Mouse (Mus musculus) liver, embryonic 16.5 days (tissue): ENCODE measurements around the gene Synpo2l. TPM values are rescaled to one million over a fixed set of nuclear protein-coding genes. Genes with fewer than 3 reads are reported as not detected.

Experiments used
- ATAC-seq: fragments of 200-750 bp; cut with Nextera tagmentation; 2 replicates; pipeline ENCODE4 v1.8.0; 2017; ENCODE audit warnings: low read depth, mild to moderate bottlenecking, moderate number of reproducible peaks, moderate library complexity
- H3K27ac ChIP-seq: fragments of 300-500 bp; sonication (generic); 2 replicates; pipeline ENCODE4 v1.5.1; 2014; ENCODE audit warnings: mild to moderate bottlenecking, low read length
- H3K27me3 ChIP-seq: fragments of 300-500 bp; sonication (generic); 2 replicates; pipeline ENCODE4 v1.6.1; 2014; ENCODE audit warnings: low read depth, low read length, mixed read lengths; ENCODE audit not compliant: control insufficient read depth, insufficient read depth
- H3K36me3 ChIP-seq: fragments of 300-500 bp; sonication (generic); 2 replicates; pipeline ENCODE4 v1.6.1; 2014; ENCODE audit warnings: mild to moderate bottlenecking; ENCODE audit not compliant: control insufficient read depth, insufficient read depth
- H3K4me1 ChIP-seq: fragments of 300-500 bp; sonication (generic); 2 replicates; pipeline ENCODE4 v1.6.1; 2014; ENCODE audit warnings: low read depth, low read length, mixed read lengths; ENCODE audit not compliant: control insufficient read depth
- H3K4me2 ChIP-seq: fragments of 300-500 bp; sonication (generic); 2 replicates; pipeline ENCODE4 v1.6.1; 2014; ENCODE audit warnings: low read depth, low read length, mixed read lengths
- H3K4me3 ChIP-seq: fragments of 300-500 bp; sonication (generic); 2 replicates; pipeline ENCODE4 v1.5.1; 2014; ENCODE audit warnings: low read depth, mild to moderate bottlenecking, low read length
- H3K9ac ChIP-seq: fragments of 300-500 bp; sonication (generic); 2 replicates; pipeline ENCODE4 v1.6.1; 2014; ENCODE audit warnings: low read depth, low read length
- H3K9me3 ChIP-seq: fragments of 300-500 bp; sonication (generic); replicated peaks from 2 replicates; pipeline ENCODE4 v1.6.1; 2016; ENCODE audit warnings: low read length; ENCODE audit not compliant: control insufficient read depth
- WGBS: fragments of 180-500 bp; shearing (Covaris S2); extraction: QIAGEN DNeasy Blood & Tissue Kit; methylation state at CpG from one replicate; pipeline ENCODE4 v1.1.7; 2014; ENCODE audit not compliant: insufficient replicate concordance; 5-methylcytosine and 5-hydroxymethylcytosine counted together
- polyA plus RNA-seq: library from polyadenylated mRNA; unstranded; fragments of >200 nt; fragmentation: Nextera tagmentation; extraction: Ambion mirVana; gene quantifications from 2 replicates; pipeline ENCODE4 v1.2.1, GENCODE M21; 2015

The Synpo2l gene
- polyA plus RNA-seq, 1 experiment from 2014 or later, result 1.1 TPM

DNA sequence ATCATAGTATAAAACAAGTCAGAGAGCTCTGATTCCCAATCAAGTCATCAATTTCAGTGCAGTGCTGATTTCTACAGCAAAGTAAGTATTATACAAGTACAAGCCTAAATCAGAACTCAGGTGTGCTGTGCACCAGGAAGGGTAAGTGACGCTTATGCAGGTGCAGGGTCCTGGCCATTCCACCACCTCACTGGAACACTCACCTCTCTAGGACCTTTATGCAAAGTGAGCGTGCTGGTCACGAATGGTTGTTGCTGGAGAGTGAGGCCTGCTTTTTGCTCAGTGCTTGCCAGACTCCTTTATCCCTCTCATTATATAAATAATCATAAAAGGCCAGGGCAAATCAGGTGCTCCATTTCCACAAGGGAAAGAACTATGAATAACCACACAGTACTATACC is 32.2 kb upstream of the Synpo2l start:
- Histone ChIP-seq H3K9me3 (no peaks in the 10 kb centered on the region), H3K27ac (no peak overlapping the region), H3K9ac (no peak overlapping the region), H3K36me3 (no peaks in the 10 kb centered on the region), H3K4me3 (no peak overlapping the region), H3K27me3 (no peaks in the 10 kb centered on the region), H3K4me2 (no peak overlapping the region), H3K4me1 (peaks cover 50% of the 10 kb centered on the region)
- ATAC-seq, result no peak
- WGBS, result 81% methylated on average over 3 of the region's 3 CpGs

DNA sequence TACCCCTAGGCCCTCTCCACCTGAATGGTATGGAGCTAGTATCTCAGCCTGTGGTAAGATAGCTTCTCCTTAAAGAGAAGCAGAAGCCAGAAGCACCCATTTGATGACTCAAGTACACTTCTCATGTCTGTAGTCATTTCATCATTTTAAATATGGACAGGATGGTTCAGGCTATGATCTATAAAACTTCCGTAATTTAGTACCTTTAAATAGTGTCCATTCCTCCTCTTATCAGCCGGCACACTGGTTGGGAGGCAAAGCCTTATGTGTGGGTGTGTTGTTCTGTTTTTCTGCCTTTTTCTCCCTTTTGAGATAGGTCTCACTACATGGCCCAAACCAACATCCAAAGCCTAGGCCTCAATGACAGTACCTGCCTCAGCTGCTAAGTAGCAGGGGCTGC is 30.4 kb upstream of the Synpo2l start:
- H3K9ac ChIP-seq, result no peak overlapping the region
- 36% methylated on average over 2 of the region's 2 CpGs for WGBS
- no peaks in the 10 kb centered on the region for H3K27me3 ChIP-seq
- H3K36me3 ChIP-seq, result peaks cover 3% of the 10 kb centered on the region
- no peak overlapping the region for H3K4me3 ChIP-seq
- 0 out of 2 replicates have a peak overlapping the region, but pooled peaks have one; percentile 8 for H3K27ac ChIP-seq
- no peak overlapping the region for H3K4me2 ChIP-seq
- ATAC-seq, result no peak
- peaks cover 51% of the 10 kb centered on the region for H3K4me1 ChIP-seq
- H3K9me3 ChIP-seq, result no peaks in the 10 kb centered on the region

DNA sequence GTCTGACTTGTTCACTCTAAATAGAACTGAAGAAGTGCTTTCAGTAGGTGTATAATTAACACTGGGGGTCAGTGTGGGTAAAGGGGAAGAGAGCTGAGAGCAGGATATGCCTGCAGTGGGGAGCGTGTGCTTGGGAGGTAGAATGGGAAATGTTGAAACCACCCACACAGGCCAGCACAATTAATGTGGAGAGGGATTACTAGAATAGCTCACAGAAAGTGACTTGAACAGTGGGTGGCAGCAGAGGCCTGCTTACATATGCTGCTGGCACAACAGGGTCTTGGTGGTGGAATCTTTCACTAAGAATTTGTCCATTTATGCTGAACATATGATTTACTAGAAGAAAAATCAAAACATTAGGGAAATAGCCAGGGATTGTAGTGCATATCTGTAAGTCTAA is 28.8 kb upstream of the Synpo2l start:
- Histone ChIP-seq H3K4me3 (peak overlapping the region; percentile 4; the same call in 1 of the 2 replicates), H3K9me3 (no peaks in the 10 kb centered on the region), H3K4me1 (peaks cover 49% of the 10 kb centered on the region), H3K4me2 (peak overlapping the region; percentile 87), H3K9ac (no peak overlapping the region), H3K27ac (0 out of 2 replicates have a peak overlapping the region, but pooled peaks have one; percentile 7), H3K36me3 (peaks cover 15% of the 10 kb centered on the region), H3K27me3 (no peaks in the 10 kb centered on the region)
- 45% methylated on average over 1 of the region's 1 CpGs for WGBS
- no peak for ATAC-seq

DNA sequence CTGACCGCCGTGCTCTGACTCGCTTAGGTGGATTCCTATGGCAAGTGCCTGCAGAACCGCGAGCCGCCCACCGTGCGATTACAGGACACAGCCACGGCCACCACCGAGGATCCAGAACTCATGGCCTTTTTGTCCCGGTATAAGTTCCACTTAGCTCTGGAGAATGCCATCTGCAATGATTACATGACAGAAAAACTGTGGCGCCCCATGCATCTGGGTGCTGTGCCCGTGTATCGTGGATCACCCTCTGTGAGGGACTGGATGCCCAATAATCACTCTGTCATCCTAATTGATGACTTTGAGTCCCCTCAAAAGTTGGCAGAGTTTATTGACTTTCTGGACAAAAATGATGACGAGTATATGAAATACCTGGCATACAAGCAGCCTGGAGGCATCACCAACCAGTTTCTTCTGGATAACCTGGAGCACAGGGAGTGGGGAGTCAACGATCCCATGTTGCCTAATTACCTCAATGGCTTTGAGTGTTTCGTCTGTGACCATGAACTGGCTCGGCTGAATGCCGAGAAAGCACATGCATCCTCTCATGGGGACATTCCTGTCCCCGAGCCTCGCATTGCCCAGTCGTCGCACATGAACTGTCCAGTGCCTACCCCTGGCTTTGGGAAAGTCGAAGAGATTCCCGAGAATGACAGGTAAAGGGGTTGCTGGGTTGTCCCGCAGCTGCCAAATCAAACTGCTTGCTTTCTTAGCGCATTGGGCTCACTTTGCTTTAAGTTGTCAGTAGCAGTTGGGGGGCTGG is 27.8 kb upstream of the Synpo2l start:
- Histone ChIP-seq H3K4me1 (peaks cover 40% of the 10 kb centered on the region), H3K9me3 (no peaks in the 10 kb centered on the region), H3K36me3 (peaks cover 24% of the 10 kb centered on the region)

DNA sequence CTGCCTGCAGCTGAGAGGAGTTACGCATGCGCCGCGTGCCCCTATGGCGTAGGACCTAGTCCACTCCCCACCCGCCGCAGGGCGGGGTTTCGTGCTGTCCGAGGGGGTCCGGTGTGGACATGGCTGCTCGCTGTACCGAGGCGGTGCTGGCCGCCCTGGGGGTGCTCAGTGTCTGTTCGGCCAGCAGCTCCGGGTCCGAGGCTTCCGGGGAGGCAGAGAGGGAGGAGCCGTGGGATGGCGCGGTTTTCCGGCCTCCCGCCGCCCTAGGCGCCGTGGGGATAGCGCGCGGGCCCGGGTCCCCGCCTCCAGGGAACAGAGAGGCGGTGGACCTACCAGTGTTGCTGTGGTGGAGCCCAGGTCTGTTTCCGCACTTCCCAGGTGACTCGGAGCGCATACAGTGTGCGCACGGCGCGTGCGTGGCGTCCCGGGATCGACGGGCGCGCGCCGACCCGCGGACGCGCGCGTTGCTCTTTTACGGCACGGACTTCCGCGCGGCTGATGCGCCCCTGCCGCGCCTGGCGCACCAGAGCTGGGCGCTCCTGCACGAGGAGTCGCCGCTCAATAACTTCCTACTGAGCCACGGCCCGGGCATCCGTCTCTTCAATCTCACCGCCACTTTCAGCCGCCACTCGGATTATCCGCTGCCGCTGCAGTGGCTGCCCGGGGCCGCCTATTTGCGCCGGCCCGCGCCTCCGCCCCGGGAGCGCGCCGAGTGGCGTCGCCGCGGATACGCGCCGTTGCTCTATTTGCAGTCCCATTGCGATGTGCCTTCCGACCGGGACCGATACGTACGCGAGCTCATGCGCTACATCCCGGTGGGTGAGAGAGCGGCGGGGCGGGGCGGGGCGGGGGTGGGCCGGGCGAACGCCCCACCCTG is 27.0 kb upstream of the Synpo2l start, which contains the start of gene Fut11:
Gene Fut11, plus strand, starts transcription at position 85 of the 877 bp plus-strand sequence.
- peak within 1 kb of the TSS; percentile 92 for H3K9ac ChIP-seq
- peaks cover 40% of the 10 kb centered on the region for H3K4me1 ChIP-seq
- H3K36me3 ChIP-seq, result peaks cover 29% of the 10 kb centered on the region
- H3K9me3 ChIP-seq, result no peaks in the 10 kb centered on the region
- H3K27me3 ChIP-seq, result no peaks in the 10 kb centered on the region
- ATAC-seq, result peak; percentile 82
- peak within 1 kb of the TSS; percentile 93 for H3K4me3 ChIP-seq
- under 1% methylated on average over 109 of the region's 111 CpGs for WGBS
- H3K27ac ChIP-seq, result peak within 1 kb of the TSS; percentile 95
- peak within 1 kb of the TSS; percentile 87 for H3K4me2 ChIP-seq

More for the DNA sequence above, 27.8 kb upstream of the Synpo2l start:
- H3K9ac ChIP-seq, result peak overlapping the region; percentile 92
- peak overlapping the region; percentile 93 for H3K4me3 ChIP-seq
- H3K27ac ChIP-seq, result peak overlapping the region; percentile 95
- peak overlapping the region; percentile 87 for H3K4me2 ChIP-seq
- H3K27me3 ChIP-seq, result no peaks in the 10 kb centered on the region
- WGBS, result 23% methylated on average over 27 of the region's 27 CpGs
- no peak for ATAC-seq

DNA sequence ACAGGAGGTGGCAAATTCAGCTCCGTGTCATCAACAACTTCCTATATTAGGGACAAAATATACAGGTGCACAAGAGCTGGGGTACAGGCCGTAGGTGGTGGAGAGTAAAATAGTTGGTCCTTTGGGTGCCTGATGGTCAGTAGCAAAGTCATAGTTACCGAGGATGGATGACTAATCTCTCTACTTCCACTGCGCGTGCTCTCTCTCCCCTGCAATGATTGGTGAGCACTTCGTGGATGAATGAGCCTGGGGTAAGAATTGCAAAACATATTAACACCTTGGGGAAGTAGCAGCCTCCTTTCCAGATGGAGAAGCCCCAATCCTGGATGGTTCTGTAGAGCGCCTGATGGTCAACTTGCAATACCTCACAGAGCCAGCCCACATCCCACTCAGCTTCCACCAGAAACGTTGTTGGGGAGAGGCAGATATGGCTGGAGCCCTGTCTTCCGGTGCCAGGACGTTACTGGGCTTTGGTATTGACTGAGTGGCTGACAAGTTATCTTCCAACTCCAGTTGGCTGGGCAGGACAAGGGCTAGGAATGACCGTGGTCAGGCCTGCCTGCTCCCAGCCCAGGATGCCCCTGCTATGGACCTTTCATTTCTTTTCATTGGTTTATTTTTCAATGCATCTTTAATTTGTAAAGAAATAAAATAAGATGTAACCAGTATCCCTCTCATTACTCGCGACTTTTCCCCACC is 26.2 kb upstream of the Synpo2l start:
- H3K9ac ChIP-seq, result peak overlapping the region; percentile 92
- 41% methylated on average over 13 of the region's 13 CpGs for WGBS
- no peaks in the 10 kb centered on the region for H3K9me3 ChIP-seq
- H3K4me3 ChIP-seq, result peak overlapping the region; percentile 93
- H3K27me3 ChIP-seq, result no peaks in the 10 kb centered on the region
- peaks cover 36% of the 10 kb centered on the region for H3K36me3 ChIP-seq
- peaks cover 40% of the 10 kb centered on the region for H3K4me1 ChIP-seq
- peak overlapping the region; percentile 87 for H3K4me2 ChIP-seq
- peak overlapping the region; percentile 95 for H3K27ac ChIP-seq
- ATAC-seq, result no peak

DNA sequence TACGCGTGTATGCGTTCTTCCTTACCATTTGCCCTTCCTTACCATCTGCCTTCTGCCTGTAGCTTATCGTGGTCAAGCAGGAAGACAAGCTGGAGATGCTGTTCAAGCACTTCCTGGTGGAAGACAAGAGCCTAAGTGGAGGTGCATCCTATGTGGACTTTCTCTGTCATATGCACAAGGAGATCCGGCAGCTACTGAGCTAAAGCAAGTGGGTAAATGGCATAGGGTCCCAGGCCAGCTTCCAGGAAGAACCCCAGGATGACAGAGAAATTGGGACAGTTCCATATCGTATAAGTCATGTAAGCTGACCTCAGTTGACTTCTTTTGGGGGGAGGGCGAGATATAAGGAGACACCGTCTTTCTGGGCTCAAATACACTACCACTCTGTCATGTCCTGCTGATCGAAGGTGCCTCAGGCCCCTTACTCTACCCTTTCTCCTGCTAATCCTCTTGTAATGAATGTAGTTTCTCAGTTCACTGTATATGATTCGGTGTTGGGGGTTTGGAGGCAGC is 25.5 kb upstream of the Synpo2l start:
- H3K4me1 ChIP-seq, result peaks cover 36% of the 10 kb centered on the region
- H3K4me2 ChIP-seq, result no peak overlapping the region
- ATAC-seq, result no peak
- H3K4me3 ChIP-seq, result no peak overlapping the region
- no peaks in the 10 kb centered on the region for H3K27me3 ChIP-seq
- H3K9me3 ChIP-seq, result no peaks in the 10 kb centered on the region
- no peak overlapping the region; the same call in 1 of the 2 replicates for H3K27ac ChIP-seq
- no peak overlapping the region for H3K9ac ChIP-seq
- H3K36me3 ChIP-seq, result peaks cover 42% of the 10 kb centered on the region
- WGBS, result 75% methylated on average over 10 of the region's 10 CpGs

DNA sequence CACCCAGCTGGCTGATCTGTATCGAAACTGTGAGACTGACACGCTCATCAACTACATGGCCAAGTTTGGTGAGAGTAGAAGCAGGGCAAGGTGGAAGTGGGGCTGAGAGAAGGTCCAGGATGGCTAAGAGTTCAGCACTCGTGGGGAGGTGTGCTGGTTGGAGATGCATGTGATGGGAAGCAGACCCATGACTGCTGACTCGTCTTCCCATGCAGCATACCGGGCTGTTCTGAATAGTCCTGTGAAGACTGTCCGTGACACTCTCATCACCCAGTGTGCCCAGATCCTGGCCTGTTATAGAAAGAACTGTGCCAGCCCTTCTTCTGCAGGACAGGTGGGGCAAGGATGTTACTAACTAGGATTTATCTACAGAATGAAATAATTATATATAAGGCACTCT is 23.6 kb upstream of the Synpo2l start:
- 85% methylated on average over 6 of the region's 6 CpGs for WGBS
- Histone ChIP-seq H3K4me1 (peaks cover 18% of the 10 kb centered on the region), H3K36me3 (peaks cover 54% of the 10 kb centered on the region), H3K27me3 (no peaks in the 10 kb centered on the region), H3K27ac (no peak overlapping the region), H3K9me3 (no peaks in the 10 kb centered on the region), H3K9ac (no peak overlapping the region), H3K4me3 (no peak overlapping the region), H3K4me2 (no peak overlapping the region)
- no peak for ATAC-seq
